Mouse (Mus musculus) spleen, adult 2 months (tissue): Measurements from ENCODE around the gene Ssc4d. TPM values are rescaled to one million over a fixed set of nuclear protein-coding genes. Genes with fewer than 3 reads are reported as not detected.

Source experiments
- DNase-seq, 2 experiments: peaks; one replicate each; pipeline versions ENCODE4 v3.0.0 to v3.0.0-alpha.2; 2012 to 2021; ENCODE audit warnings: low spot score in 2 of 2, low read depth in 1 of 2
- H3K27ac ChIP-seq: fragments of 200-500 bp; 2 replicates; pipeline ENCODE4 v1.5.1; 2012; ENCODE audit warnings: low read length, inconsistent platforms; ENCODE audit not compliant: insufficient read depth
- H3K27me3 ChIP-seq: fragments of 200-500 bp; 2 replicates; pipeline ENCODE4 v1.6.1; 2012; ENCODE audit warnings: mild to moderate bottlenecking, moderate library complexity, low read length, inconsistent platforms; ENCODE audit not compliant: control insufficient read depth, insufficient read depth
- H3K36me3 ChIP-seq: fragments of 200-500 bp; 2 replicates; pipeline ENCODE4 v1.6.1; 2012; ENCODE audit warnings: mild to moderate bottlenecking, low read length, inconsistent platforms; ENCODE audit not compliant: control insufficient read depth, insufficient read depth
- H3K4me1 ChIP-seq: fragments of 200-500 bp; 2 replicates; pipeline ENCODE4 v1.6.1; 2011; ENCODE audit warnings: inconsistent platforms; ENCODE audit not compliant: control insufficient read depth, insufficient read depth, insufficient read length
- H3K4me3 ChIP-seq: fragments of 200-500 bp; 2 replicates; pipeline ENCODE4 v1.5.1; 2011; ENCODE audit warnings: mild to moderate bottlenecking, inconsistent platforms; ENCODE audit not compliant: insufficient read depth, insufficient read length; ENCODE audit errors: extremely low read depth
- CTCF ChIP-seq: fragments of 200-500 bp; IDR thresholded peaks from 2 replicates; pipeline ENCODE4 v1.5.1; 2011; ENCODE audit warnings: mild to moderate bottlenecking, inconsistent platforms; ENCODE audit not compliant: insufficient read depth, insufficient read length, insufficient replicate concordance; ENCODE audit errors: extremely low read depth
- POLR2A ChIP-seq: fragments of 200-500 bp; IDR thresholded peaks from 2 replicates; pipeline ENCODE4 v1.6.1; 2011; ENCODE audit warnings: low read depth, low read length, inconsistent platforms
- WGBS: fragments of 180-500 bp; shearing (Covaris S2); methylation state at CpG from one replicate; pipeline ENCODE4 v1.1.7; 2018; 5-methylcytosine and 5-hydroxymethylcytosine counted together
- polyA plus RNA-seq: library from polyadenylated mRNA; depleted of rRNA; stranded (reverse); fragments of >200 nt; gene quantifications from 2 replicates; pipeline ENCODE4 v1.2.3, GENCODE M21; 2012

The Ssc4d gene
- polyA plus RNA-seq, 1 experiment: 2.0 TPM

DNA sequence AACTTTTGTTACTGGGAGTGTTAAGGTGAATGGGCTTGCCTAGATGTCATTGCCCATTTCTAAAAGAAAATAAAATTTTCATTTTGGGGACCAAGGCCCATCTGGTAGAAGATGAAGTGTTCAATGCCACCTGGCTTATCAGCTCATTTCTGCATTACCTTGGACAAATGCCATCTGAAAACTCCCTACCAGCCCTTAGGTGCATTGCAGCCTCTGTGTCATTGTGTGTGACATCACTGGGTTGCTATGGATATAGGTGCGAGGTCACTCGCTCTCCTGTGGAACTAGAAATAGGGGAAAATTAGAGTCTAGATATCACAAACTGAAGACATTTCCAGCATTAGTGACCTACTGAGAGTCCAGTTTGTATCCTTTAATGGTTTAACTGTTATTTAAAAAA lies 42.0 kb downstream of the Ssc4d start:
- TF ChIP-seq CTCF: no peak
- Histone ChIP-seq H3K27ac (no peak overlapping the region), H3K4me1 (peaks cover 8% of the 10 kb centered on the region; the same call in 1 of the 2 replicates), H3K4me3 (no peak overlapping the region), H3K36me3 (peaks cover 14% of the 10 kb centered on the region), H3K27me3 (no peaks in the 10 kb centered on the region)
- no peak for DNase-seq
- WGBS: 76% methylated on average over 2 of the region's 2 CpGs

DNA sequence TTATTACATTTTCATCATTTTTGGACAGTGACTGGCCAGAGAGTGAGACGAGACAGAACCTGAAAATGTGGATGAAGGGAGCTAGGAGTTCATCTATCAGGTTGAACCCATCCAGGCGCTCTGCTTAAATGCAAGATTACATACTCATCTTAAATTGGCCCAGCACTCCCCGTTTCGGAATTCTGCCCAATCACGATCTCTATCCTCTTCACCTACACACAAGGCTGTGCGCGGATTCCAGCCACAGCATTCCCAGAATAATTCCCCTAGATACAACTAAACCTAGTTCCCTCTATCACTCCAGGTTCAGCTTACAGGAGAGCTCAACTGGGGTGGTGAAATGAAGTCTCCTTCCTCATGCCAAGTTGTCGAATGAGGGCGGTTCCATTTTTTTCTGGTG lies 42.8 kb downstream of the Ssc4d start:
- Histone ChIP-seq H3K36me3 (peaks cover 14% of the 10 kb centered on the region), H3K4me3 (no peak overlapping the region), H3K27me3 (no peaks in the 10 kb centered on the region), H3K4me1 (peaks cover 8% of the 10 kb centered on the region; the same call in 1 of the 2 replicates), H3K27ac (no peak overlapping the region)
- no peak for TF ChIP-seq CTCF
- TF ChIP-seq POLR2A: no peak
- WGBS: 87% methylated on average over 9 of the region's 9 CpGs
- no peak for DNase-seq

DNA sequence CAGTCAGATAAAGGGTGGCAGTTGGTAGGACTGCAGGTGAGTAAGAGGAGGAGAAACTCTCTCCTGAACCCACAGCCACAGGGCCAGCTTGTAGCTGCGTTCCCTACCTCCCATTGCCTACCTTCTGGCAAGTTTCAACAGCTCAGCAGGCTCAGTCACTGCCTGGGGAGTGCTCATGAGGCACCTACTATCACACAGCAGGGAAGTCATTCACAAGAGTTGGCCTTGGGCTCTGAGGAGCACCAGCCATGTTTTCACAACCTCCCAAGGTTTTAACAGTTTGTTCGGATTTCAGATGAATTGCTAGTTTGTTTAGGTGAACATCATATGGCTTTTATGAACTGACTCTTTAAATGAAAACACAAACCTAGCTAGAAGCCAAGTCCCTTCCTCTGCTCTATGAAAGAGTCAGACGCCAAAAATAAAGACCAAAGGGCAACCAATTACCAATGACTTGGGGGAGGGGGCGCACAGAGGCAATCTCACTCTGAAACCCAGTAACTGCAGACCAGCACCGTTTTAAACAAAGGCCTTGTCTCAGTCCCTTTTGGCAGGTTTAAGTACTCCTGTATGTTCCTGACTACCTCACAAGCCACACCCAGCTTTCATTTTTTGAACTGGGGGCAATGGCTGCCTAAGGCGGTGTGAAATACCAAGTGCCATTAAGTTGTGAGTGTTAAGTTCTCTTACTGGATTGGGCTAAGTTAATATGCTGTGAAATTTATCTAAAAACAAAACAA lies 44.5 kb downstream of the Ssc4d start:
- TF ChIP-seq CTCF (no peak), POLR2A (no peak)
- 88% methylated on average over 6 of the region's 6 CpGs for WGBS
- H3K4me3 ChIP-seq: no peak overlapping the region
- no peak overlapping the region for H3K27ac ChIP-seq
- peaks cover 14% of the 10 kb centered on the region for H3K36me3 ChIP-seq
- H3K4me1 ChIP-seq: peaks cover 3% of the 10 kb centered on the region; the same call in 1 of the 2 replicates
- DNase-seq: no peak
- H3K27me3 ChIP-seq: no peaks in the 10 kb centered on the region

DNA sequence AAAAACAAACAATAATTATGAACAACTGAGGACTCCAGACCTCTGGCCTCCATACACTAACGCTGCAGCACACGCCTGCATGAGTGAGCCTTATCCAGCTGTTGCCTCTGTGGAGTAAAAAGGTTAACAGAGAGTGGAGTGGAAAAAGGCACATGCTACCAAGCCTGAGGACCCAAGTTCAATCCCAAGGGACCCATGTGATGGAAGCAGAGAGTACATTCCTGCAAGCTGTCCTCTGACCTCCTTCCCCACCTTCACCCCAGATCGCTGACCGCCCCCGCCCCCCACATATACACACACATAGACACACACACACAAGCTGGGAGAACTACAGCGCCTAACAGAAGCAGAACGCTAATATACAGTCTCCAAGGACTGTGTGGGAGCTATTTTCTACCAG lies 50.4 kb downstream of the Ssc4d start:
- Histone ChIP-seq H3K4me3 (no peak overlapping the region), H3K27me3 (no peaks in the 10 kb centered on the region), H3K27ac (no peak overlapping the region), H3K36me3 (peaks cover 2% of the 10 kb centered on the region; the same call in 1 of the 2 replicates), H3K4me1 (no peaks in the 10 kb centered on the region)
- WGBS: 88% methylated on average over 7 of the region's 7 CpGs
- DNase-seq: no peak
- TF ChIP-seq POLR2A (no peak), CTCF (no peak)

DNA sequence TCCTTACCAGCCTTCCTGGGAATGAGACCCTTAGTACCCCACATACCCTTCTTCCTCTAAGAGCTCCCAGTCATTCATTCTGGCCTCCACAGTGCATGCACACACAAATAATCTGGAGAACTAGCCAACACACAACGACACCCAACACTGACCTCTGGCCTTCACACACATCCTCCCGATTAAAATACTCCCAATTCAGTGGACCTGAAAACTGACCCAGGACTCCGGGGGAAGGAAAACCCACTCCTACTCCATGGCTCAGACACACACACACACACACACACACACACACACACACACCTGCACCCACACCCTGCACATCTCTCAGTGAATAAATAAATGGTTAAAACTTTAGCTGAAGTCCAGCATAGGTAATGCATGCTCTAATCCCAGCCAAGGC lies 54.4 kb downstream of the Ssc4d start:
- TF ChIP-seq CTCF (no peak), POLR2A (no peak)
- Histone ChIP-seq H3K36me3 (peaks cover 2% of the 10 kb centered on the region; the same call in 1 of the 2 replicates), H3K27ac (no peak overlapping the region), H3K4me3 (no peak overlapping the region), H3K27me3 (no peaks in the 10 kb centered on the region), H3K4me1 (no peaks in the 10 kb centered on the region; the same call in 1 of the 2 replicates)
- 91% methylated on average over 3 of the region's 3 CpGs for WGBS
- DNase-seq: no peak

DNA sequence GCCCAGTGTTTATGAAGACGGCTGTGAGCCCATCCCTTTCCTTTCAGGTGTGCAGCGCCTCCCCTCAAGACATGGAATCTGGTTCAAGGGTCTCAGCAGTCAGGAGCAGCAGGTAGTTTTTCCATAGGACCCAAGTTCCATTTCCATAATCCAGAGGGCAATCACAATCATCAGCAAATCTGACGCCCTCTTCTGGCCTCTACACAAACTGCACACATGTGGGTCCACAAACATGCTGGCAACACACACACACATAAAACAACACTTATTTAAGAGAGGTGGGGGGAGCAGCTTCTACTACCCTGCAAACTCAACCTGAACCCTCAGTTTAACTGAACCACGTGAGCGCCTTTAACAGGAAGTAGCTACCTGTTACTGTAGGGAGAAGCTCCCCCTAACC lies 55.7 kb downstream of the Ssc4d start:
- Histone ChIP-seq H3K27me3 (no peaks in the 10 kb centered on the region), H3K4me1 (peaks cover 4% of the 10 kb centered on the region; the same call in 1 of the 2 replicates), H3K36me3 (peaks cover 2% of the 10 kb centered on the region; the same call in 1 of the 2 replicates), H3K27ac (no peak overlapping the region), H3K4me3 (no peak overlapping the region)
- TF ChIP-seq CTCF: no peak
- no peak for TF ChIP-seq POLR2A
- no peak for DNase-seq
- WGBS: 95% methylated on average over 5 of the region's 5 CpGs

DNA sequence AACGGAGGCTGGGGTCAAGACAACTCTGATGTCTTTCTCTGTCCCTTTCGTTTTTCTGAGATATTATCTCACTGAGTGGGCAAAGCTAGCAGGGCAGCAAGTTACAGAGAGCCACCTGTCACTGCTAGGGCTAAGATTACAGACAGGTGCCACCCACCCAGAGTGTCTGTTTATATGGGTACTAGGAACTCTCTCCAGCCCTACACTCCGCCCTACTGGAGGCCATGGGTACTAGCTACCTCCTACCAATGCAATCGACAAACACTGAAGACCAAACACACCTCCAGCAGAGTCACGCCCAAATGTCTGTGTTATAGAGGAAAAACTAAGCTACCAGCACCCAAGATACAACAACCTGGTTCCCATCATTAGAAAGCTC lies 56.3 kb downstream of the Ssc4d start:
- Histone ChIP-seq H3K4me3 (no peak overlapping the region), H3K4me1 (peaks cover 4% of the 10 kb centered on the region; the same call in 1 of the 2 replicates), H3K36me3 (peaks cover 2% of the 10 kb centered on the region; the same call in 1 of the 2 replicates), H3K27me3 (no peaks in the 10 kb centered on the region), H3K27ac (no peak overlapping the region)
- no peak for DNase-seq
- 93% methylated on average over 5 of the region's 5 CpGs for WGBS
- TF ChIP-seq CTCF (no peak), POLR2A (no peak)
